Mouse (Mus musculus) liver, embryonic 14.5 days (tissue): ENCODE data around the gene Gbx1. TPM values are rescaled to one million over a fixed set of nuclear protein-coding genes. Genes with fewer than 3 reads are reported as not detected.

Source experiments
- ATAC-seq: fragments of 200-750 bp; cut with Nextera tagmentation; 2 replicates; pipeline ENCODE4 v1.8.0; 2017; ENCODE audit warnings: moderate number of reproducible peaks, mild to moderate bottlenecking, moderate library complexity; ENCODE audit not compliant: insufficient read depth
- DNase-seq, 3 experiments: peaks; one replicate each; pipeline ENCODE4 v3.0.0-alpha.2; 2012 to 2013; ENCODE audit warnings: low read depth in 3 of 3, low spot score in 3 of 3
- H3K27ac ChIP-seq: fragments of 300-500 bp; sonication (generic); 2 replicates; pipeline ENCODE4 v1.5.1; 2014; ENCODE audit warnings: moderate library complexity, mild to moderate bottlenecking, control low read depth, inconsistent platforms
- H3K27me3 ChIP-seq: fragments of 300-500 bp; sonication (generic); 2 replicates; pipeline ENCODE4 v1.6.1; 2014; ENCODE audit warnings: mild to moderate bottlenecking, low read length, moderate library complexity; ENCODE audit not compliant: control insufficient read depth, insufficient read depth
- H3K36me3 ChIP-seq: fragments of 300-500 bp; sonication (generic); replicated peaks from 2 replicates; pipeline ENCODE4 v1.6.1; 2014; ENCODE audit warnings: low read depth; ENCODE audit not compliant: control insufficient read depth, insufficient read depth
- H3K4me1 ChIP-seq, 2 experiments: fragments of 200-500 bp in 1 of 2; fragments of 300-500 bp in 1 of 2; sonication (generic) in 1 of 2; replicated peaks; 2 replicates each; pipeline ENCODE4 v1.6.1; 2012 to 2014; ENCODE audit warnings: antibody characterized with exemption in 1 of 2, inconsistent platforms in 1 of 2, low read length in 1 of 2; ENCODE audit not compliant: control insufficient read depth in 2 of 2, insufficient read depth in 2 of 2
- H3K4me2 ChIP-seq: fragments of 300-500 bp; sonication (generic); 2 replicates; pipeline ENCODE4 v1.6.1; 2014; ENCODE audit warnings: low read depth, mild to moderate bottlenecking, control low read depth, moderate library complexity
- H3K4me3 ChIP-seq, 2 experiments: fragments of 200-500 bp in 1 of 2; fragments of 300-500 bp in 1 of 2; sonication (generic) in 1 of 2; 2 replicates each; pipeline ENCODE4 v1.5.1; 2012 to 2014; ENCODE audit warnings: low read depth in 2 of 2, low read length in 2 of 2, mild to moderate bottlenecking in 2 of 2, control low read depth in 1 of 2, inconsistent platforms in 1 of 2, moderate library complexity in 1 of 2; ENCODE audit not compliant: insufficient read depth in 1 of 2
- H3K9ac ChIP-seq: fragments of 300-500 bp; sonication (generic); replicated peaks from 2 replicates; pipeline ENCODE4 v1.6.1; 2014; ENCODE audit warnings: mild to moderate bottlenecking, control low read depth, moderate library complexity
- H3K9me3 ChIP-seq: fragments of 300-500 bp; sonication (generic); 2 replicates; pipeline ENCODE4 v1.6.1; 2016; ENCODE audit warnings: low read length, mixed read lengths; ENCODE audit not compliant: control insufficient read depth
- CTCF ChIP-seq: IDR thresholded peaks from 2 replicates; pipeline ENCODE4 v1.5.1; 2016; ENCODE audit warnings: antibody characterized with exemption, low read depth, control low read depth
- EP300 ChIP-seq: IDR thresholded peaks from 2 replicates; pipeline ENCODE4 v1.6.1; 2016; ENCODE audit warnings: antibody characterized with exemption, low read depth
- WGBS: fragments of 180-500 bp; shearing (Covaris S2); extraction: QIAGEN DNeasy Blood & Tissue Kit; methylation state at CpG from one replicate; pipeline ENCODE4 v1.1.7; 2014; ENCODE audit not compliant: insufficient replicate concordance; 5-methylcytosine and 5-hydroxymethylcytosine counted together
- polyA plus RNA-seq, 2 experiments: library from polyadenylated mRNA; depleted of rRNA in 1 of 2; stranded (reverse) in 1 of 2; unstranded in 1 of 2; fragments of >200 nt; fragmentation: Nextera tagmentation in 1 of 2; extraction: Ambion mirVana in 1 of 2; gene quantifications; 2 replicates each; pipeline versions ENCODE4 v1.2.1 to v1.2.3; 2012 to 2014

Gbx1 gene
- polyA plus RNA-seq, 2 experiments: not detected

GRCm38 (mm10) chr5:24553621-24554244, 26.7 kb upstream of the Gbx1 start:
- no peaks in the 10 kb centered on the region; the same call in 1 of the 2 replicates for H3K27me3 ChIP-seq
- ATAC-seq: no peak

DNA sequence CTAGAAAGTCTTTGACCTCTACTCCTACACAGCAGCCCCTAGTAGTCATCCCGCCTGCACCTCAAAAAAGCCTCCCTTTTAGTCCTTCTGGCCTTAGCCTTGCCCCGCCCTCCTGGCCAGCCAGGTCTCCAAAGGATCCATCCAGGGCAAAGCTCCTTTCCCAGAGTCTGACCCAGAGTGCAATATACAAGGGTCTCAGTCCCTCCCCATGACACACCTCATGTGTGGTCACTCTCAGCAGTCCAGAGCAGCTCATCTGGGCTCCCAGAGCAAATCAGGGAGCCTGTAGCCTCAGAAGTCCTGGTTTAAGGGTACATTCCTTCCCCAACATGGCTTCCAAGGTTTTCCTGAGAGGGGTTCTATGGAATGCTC, 24.3 kb upstream of the Gbx1 start:
- Histone ChIP-seq H3K4me3 (no peak overlapping the region), H3K36me3 (no peaks in the 10 kb centered on the region), H3K4me1 (no peaks in the 10 kb centered on the region), H3K27me3 (no peaks in the 10 kb centered on the region; the same call in 1 of the 2 replicates), H3K9ac (no peak overlapping the region), H3K9me3 (no peaks in the 10 kb centered on the region), H3K27ac (no peak overlapping the region), H3K4me2 (no peak overlapping the region)
- WGBS: 32% methylated on average over 2 of the region's 2 CpGs
- TF ChIP-seq CTCF (no peak), EP300 (no peak)
- DNase-seq (no peak), ATAC-seq (no peak)

More at GRCm38 (mm10) chr5:24553621-24554244, 26.7 kb upstream of the Gbx1 start:
- Histone ChIP-seq H3K9me3 (no peaks in the 10 kb centered on the region), H3K4me2 (no peak overlapping the region), H3K36me3 (no peaks in the 10 kb centered on the region), H3K4me1 (no peaks in the 10 kb centered on the region), H3K9ac (no peak overlapping the region), H3K4me3 (no peak overlapping the region), H3K27ac (no peak overlapping the region)
- no peak for TF ChIP-seq CTCF
- TF ChIP-seq EP300: no peak
- 51% methylated on average over 5 of the region's 5 CpGs for WGBS
- no peak for DNase-seq

DNA sequence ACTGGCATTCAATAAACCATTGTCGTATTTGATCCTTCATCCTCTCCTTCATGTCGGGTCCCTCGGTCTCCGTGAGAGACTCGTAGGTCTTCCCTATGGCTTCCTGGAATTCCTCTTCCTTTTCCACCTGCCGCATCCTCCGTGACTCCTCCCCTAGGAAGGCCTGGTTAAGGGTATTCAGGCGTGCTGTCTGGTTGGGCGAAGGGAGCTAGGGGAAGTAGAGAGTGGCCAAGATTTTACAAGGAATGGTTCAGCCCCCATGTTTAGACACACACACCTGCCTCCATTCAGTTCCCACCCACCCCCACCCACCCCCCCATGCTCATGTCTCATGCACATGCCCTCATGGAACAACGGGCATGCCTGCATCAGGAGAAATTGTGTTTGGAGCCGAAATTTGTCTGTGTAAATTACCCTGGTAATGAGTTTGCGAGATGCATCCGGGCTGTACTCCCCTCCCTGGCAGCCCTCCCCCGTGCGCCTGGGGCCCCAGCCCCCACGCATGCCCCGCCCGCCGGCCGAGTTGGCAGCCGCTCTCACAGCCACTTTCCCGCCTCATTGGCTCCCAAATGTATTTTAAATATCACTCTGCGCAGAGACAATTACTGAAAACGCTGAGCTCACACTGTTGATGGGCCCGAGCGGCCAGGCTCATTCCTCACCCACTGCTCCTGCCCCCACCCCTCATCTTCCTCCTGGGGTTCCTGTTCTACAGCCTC, 23.8 kb upstream of the Gbx1 start:
- DNase-seq (no peak), ATAC-seq (no peak)
- TF ChIP-seq CTCF (no peak), EP300 (no peak)
- no peaks in the 10 kb centered on the region for H3K36me3 ChIP-seq
- no peak overlapping the region for H3K4me2 ChIP-seq
- no peak overlapping the region for H3K9ac ChIP-seq
- H3K27me3 ChIP-seq: no peaks in the 10 kb centered on the region; the same call in 1 of the 2 replicates
- no peaks in the 10 kb centered on the region for H3K9me3 ChIP-seq
- no peaks in the 10 kb centered on the region for H3K4me1 ChIP-seq
- H3K4me3 ChIP-seq: no peak overlapping the region
- no peak overlapping the region for H3K27ac ChIP-seq
- WGBS: 26% methylated on average over 26 of the region's 26 CpGs

DNA sequence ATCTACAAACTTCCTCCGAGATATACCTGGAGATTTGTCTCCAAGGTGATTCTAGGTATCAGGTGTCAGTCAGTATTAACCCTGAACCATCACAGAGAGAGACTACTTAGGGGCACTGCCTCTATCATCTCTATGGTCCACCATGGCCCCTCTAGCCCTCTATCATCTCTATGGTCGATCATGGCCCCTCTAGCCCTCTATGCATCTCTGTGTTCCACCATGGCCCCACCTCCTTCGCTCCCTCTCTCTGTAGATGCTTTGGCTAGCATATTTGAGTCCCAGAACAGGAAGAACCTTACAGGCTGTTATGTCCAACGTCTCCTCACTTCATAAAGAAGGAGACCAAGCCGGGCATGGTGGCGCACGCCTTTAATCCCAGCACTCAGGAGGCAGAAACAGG, 15.6 kb upstream of the Gbx1 start:
- no peaks in the 10 kb centered on the region for H3K27me3 ChIP-seq
- H3K4me1 ChIP-seq: no peaks in the 10 kb centered on the region; a peak in 1 of 4 replicates
- H3K9ac ChIP-seq: no peak overlapping the region
- DNase-seq (no peak), ATAC-seq (no peak)
- H3K4me3 ChIP-seq: no peak overlapping the region
- no peak overlapping the region for H3K4me2 ChIP-seq
- WGBS: 55% methylated on average over 7 of the region's 7 CpGs
- no peaks in the 10 kb centered on the region for H3K36me3 ChIP-seq
- H3K9me3 ChIP-seq: no peaks in the 10 kb centered on the region
- TF ChIP-seq EP300: no peak
- TF ChIP-seq CTCF: no peak
- H3K27ac ChIP-seq: no peak overlapping the region

- 14% methylated on average over 6 of the region's 6 CpGs for WGBS
- TF ChIP-seq EP300 (no peak), CTCF (no peak)
- H3K27ac ChIP-seq: no peak overlapping the region
- H3K27me3 ChIP-seq: no peaks in the 10 kb centered on the region
- ATAC-seq (no peak), DNase-seq (no peak)
- no peaks in the 10 kb centered on the region; a peak in 1 of 4 replicates for H3K4me1 ChIP-seq
- H3K9ac ChIP-seq: no peak overlapping the region
- no peak overlapping the region for H3K4me2 ChIP-seq
- no peaks in the 10 kb centered on the region for H3K36me3 ChIP-seq
- no peak overlapping the region for H3K4me3 ChIP-seq
- no peaks in the 10 kb centered on the region for H3K9me3 ChIP-seq
Observed at GRCm38 (mm10) chr5:24541144-24541569, 14.2 kb upstream of the Gbx1 start.
